Mouse (Mus musculus) heart, postnatal 0 days (tissue): ENCODE measurements around the gene Zbtb45.

ENCODE experiments used
- CTCF ChIP-seq: IDR thresholded peaks from 2 replicates; pipeline ENCODE4 v1.5.1; 2016; ENCODE audit warnings: antibody characterized with exemption, control low read depth, low read depth
- EP300 ChIP-seq: IDR thresholded peaks from 2 replicates; pipeline ENCODE4 v1.6.1; 2016; ENCODE audit warnings: antibody characterized with exemption, low read depth

- TF ChIP-seq CTCF, result no peak
- TF ChIP-seq EP300, result no peak
Measured at GRCm38 (mm10) chr7:13053961-13054286, 44.1 kb upstream of the Zbtb45 start.
